Mouse (Mus musculus): Measurements from ENCODE around the gene Olfr835. TPM values are rescaled to one million over a fixed set of nuclear protein-coding genes. Genes with fewer than 3 reads are reported as not detected.

Olfr835 gene
- polyA plus RNA-seq (2015; fragmentation: Nextera tagmentation; extraction: Ambion mirVana), result not detected in 2 replicates

- DNase-seq (ENCODE audit: low spot score), result no peak
Measured at GRCm38 (mm10) chr9:19032435-19032834, at the start of gene Olfr835. Gene Olfr835, plus strand, starts transcription at chr9:19032735.

- no peak for DNase-seq (ENCODE audit: low spot score)
Measured at GRCm38 (mm10) chr9:18987690-18988089, 44.8 kb upstream of the Olfr835 start, which contains the start of gene Olfr834. Gene Olfr834, plus strand, starts transcription at chr9:18987990.

DNA sequence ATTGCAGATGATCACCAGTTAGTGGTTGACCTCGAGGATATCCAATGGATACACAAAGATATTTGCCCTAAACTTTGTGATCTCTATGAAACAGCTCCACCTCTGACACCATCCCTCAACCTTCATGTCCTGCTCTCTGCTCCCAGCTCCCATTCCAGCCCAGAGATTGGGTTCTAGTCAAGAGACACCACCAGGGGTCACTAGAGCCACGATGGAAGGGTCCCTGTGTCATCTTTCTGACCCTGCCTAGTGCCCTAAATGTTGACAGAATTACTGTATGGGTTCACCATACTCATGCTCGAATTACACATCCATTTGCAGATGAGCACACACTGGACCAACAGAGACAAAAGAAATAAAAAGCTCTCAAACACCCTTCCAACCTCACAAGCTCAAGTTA, 52.5 kb downstream of the Olfr835 start:
- no peak for DNase-seq (ENCODE audit: low spot score)

Other genes with a start within 250 kb of the Olfr835 start
- not detected in 2 replicates for gene Olfr828, start 213.2 kb upstream of the Olfr835 start, polyA plus RNA-seq (2015; fragmentation: Nextera tagmentation; extraction: Ambion mirVana)
- 0.09 TPM in 1 of 2 replicates, not detected in the other for gene Olfr829, start 177.8 kb upstream of the Olfr835 start, polyA plus RNA-seq (2015; fragmentation: Nextera tagmentation; extraction: Ambion mirVana)
- not detected in 2 replicates for gene Olfr830, start 158.0 kb upstream of the Olfr835 start, polyA plus RNA-seq (2015; fragmentation: Nextera tagmentation; extraction: Ambion mirVana)
- not detected in 2 replicates for gene Olfr832, start 95.6 kb upstream of the Olfr835 start, polyA plus RNA-seq (2015; fragmentation: Nextera tagmentation; extraction: Ambion mirVana)
- gene Olfr834, start 44.7 kb upstream of the Olfr835 start, polyA plus RNA-seq (2015; fragmentation: Nextera tagmentation; extraction: Ambion mirVana), result not detected in 2 replicates
- gene Olfr836, start 87.6 kb downstream of the Olfr835 start, polyA plus RNA-seq (2015; fragmentation: Nextera tagmentation; extraction: Ambion mirVana), result not detected in 2 replicates
- not detected in 2 replicates for gene Olfr837, start 103.6 kb downstream of the Olfr835 start, polyA plus RNA-seq (2015; fragmentation: Nextera tagmentation; extraction: Ambion mirVana)
- gene Olfr839-ps1, start 144.6 kb downstream of the Olfr835 start, polyA plus RNA-seq (2015; fragmentation: Nextera tagmentation; extraction: Ambion mirVana), result not detected in 2 replicates
- gene Olfr843, start 219.3 kb downstream of the Olfr835 start, polyA plus RNA-seq (2015; fragmentation: Nextera tagmentation; extraction: Ambion mirVana), result not detected in 2 replicates